Mouse (Mus musculus) embryonic fibroblast, embryonic 13.5 days (primary cell): ENCODE measurements around the gene Card9.

Experiments
- CTCF ChIP-seq: IDR thresholded peaks from 2 replicates; pipeline ENCODE4 v1.5.1; 2011; ENCODE audit warnings: mild to moderate bottlenecking, control low read depth, low read length, moderate library complexity, borderline replicate concordance; ENCODE audit not compliant: insufficient read depth
- POLR2A ChIP-seq: IDR thresholded peaks from 2 replicates; pipeline ENCODE4 v1.6.1; 2011; ENCODE audit warnings: low read depth, mild to moderate bottlenecking, control low read depth, low read length, moderate library complexity

DNA sequence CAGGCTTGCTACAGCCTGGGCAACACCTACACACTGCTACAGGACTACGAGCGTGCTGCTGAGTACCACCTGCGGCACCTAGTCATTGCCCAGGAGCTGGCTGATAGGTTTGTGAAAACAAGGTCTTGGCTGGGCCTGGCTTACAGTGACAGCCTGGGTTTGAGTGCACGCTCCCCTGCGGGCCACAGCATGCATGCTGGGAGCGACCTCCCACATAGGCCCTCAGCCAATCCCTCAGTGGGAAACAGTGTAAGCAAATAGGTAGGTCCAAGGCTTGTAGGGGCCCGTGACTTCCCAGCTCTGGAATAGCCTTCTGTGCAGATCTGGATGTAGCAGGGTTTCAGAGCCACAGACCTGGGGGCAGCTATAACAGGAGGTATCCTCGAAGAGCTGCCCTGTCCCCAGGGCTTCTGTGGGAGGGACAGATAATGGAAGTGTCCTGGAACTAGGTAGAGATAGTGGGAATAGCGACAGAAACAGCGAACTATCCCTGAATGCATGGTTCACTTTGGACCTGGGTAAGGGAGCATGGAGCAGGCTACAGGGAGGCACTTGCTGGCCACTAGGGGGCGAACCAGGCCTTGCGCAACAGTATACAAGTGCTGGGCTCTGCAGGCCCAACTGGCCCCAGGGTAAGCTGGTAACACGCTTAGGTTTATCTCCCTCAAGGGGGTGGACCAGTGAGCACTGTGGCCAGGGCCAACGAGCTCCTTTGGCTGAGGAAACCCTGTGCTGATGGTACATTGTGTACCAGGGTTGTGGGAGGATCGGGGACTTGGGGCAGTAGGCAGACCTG, 35.1 kb downstream of the Card9 start:
- peak; percentile 94 for TF ChIP-seq CTCF
- TF ChIP-seq POLR2A, result no peak
